Mouse (Mus musculus) cerebellum, adult 8-10 months (tissue): Measurements from ENCODE around the gene Fbxw5.
A peak's percentile ranks its signal among the peaks of the same experiment; 100 is the strongest.

Experiments
- DNase-seq: peaks from one replicate; pipeline ENCODE4 v3.0.0; 2022

The Fbxw5 gene

GRCm38 (mm10) chr2:25479551-25480311 lies 20.8 kb upstream of the Fbxw5 start:
- no peak for DNase-seq

GRCm38 (mm10) chr2:25480541-25480940 lies 20.0 kb upstream of the Fbxw5 start:
- no peak for DNase-seq

- DNase-seq = peak; percentile 63
Observed at GRCm38 (mm10) chr2:25482969-25483368, 17.6 kb upstream of the Fbxw5 start.

- DNase-seq = peak; percentile 95
Observed at GRCm38 (mm10) chr2:25484901-25485647, 15.5 kb upstream of the Fbxw5 start.

- no peak for DNase-seq
Observed at GRCm38 (mm10) chr2:25487965-25488670, 12.4 kb upstream of the Fbxw5 start.

GRCm38 (mm10) chr2:25488671-25489068 lies 11.9 kb upstream of the Fbxw5 start:
- DNase-seq = peak; percentile 65

GRCm38 (mm10) chr2:25492988-25493387 lies 7.6 kb upstream of the Fbxw5 start:
- DNase-seq = no peak

GRCm38 (mm10) chr2:25493476-25493961 lies 7.0 kb upstream of the Fbxw5 start, which contains the start of gene Lcn12:
Gene Lcn12 (minus strand): TSS chr2:25493911.
- DNase-seq = peak; percentile 79

GRCm38 (mm10) chr2:25496462-25496861 lies 4.1 kb upstream of the Fbxw5 start:
- DNase-seq = peak; percentile 54

- DNase-seq = peak; percentile 34
Observed at GRCm38 (mm10) chr2:25497846-25498575, 2.5 kb upstream of the Fbxw5 start.

GRCm38 (mm10) chr2:25498622-25499478 lies 1.7 kb upstream of the Fbxw5 start:
- DNase-seq = peak; percentile 25

- DNase-seq = no peak
Observed at GRCm38 (mm10) chr2:25500071-25500575, 427 bp upstream of the Fbxw5 start.

GRCm38 (mm10) chr2:25501593-25502486 lies 1.3 kb downstream of the Fbxw5 start, which contains the start of gene C8g:
Gene C8g (minus strand): TSS chr2:25501719.
- peak; percentile 52 for DNase-seq

- DNase-seq = no peak
Observed at GRCm38 (mm10) chr2:25502726-25503125, 2.2 kb downstream of the Fbxw5 start.

GRCm38 (mm10) chr2:25504538-25504937 lies 4.0 kb downstream of the Fbxw5 start:
- DNase-seq = no peak

- no peak for DNase-seq
Observed at GRCm38 (mm10) chr2:25505000-25505399, 4.5 kb downstream of the Fbxw5 start.

- DNase-seq = peak; percentile 23
Observed at GRCm38 (mm10) chr2:25505860-25506259, 5.3 kb downstream of the Fbxw5 start.

- no peak for DNase-seq
Observed at GRCm38 (mm10) chr2:25506964-25507363, 6.4 kb downstream of the Fbxw5 start.

GRCm38 (mm10) chr2:25509912-25510311 lies 9.4 kb downstream of the Fbxw5 start:
- DNase-seq = no peak
